Mouse (Mus musculus): ENCODE measurements at regions not wholly inside any gene's neighbourhood (a gene's known extent, or its start where the extent isn't known, plus 50 kb on each side); places are given as distances from the start of the nearest gene placed in this dataset.

DNA sequence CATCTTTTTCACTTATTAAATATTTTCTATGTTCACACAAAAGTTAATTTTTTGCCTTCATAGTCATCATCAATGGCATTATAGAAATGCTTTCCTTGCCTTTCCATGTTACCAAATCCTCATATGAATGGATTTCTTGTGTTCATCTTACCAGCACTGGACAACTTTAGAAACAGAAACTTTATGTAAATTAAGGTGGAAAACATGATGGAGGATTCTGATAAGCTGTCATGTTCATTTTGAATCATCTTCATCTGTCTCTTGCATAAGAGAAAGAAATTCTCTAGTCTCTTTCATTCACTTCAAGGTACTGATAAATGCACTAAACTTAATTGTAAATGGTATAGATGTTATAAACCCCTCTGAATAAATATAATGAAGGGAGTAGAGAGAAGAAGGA lies 305.4 kb downstream of the Fgf10 start:
- TF ChIP-seq CTCF (IDR thresholded peaks at IDR 0.05; ENCODE audit: extremely low read depth, insufficient read length, insufficient replicate concordance, low read depth, low read length): no peak
- TF ChIP-seq POLR2A (IDR thresholded peaks at IDR 0.05; ENCODE audit: low read depth, low read length): no peak

Measured in small intestine, adult 2 months (tissue).